Mouse (Mus musculus) urinary bladder, postnatal 36 days (tissue): Measurements from ENCODE around the gene Fam102a.

Experiments used
- DNase-seq, 2 experiments: peaks; one replicate each; pipeline ENCODE4 v3.0.0; 2022; ENCODE audit warnings: low spot score in 2 of 2, mixed read lengths in 1 of 2

Fam102a gene

DNA sequence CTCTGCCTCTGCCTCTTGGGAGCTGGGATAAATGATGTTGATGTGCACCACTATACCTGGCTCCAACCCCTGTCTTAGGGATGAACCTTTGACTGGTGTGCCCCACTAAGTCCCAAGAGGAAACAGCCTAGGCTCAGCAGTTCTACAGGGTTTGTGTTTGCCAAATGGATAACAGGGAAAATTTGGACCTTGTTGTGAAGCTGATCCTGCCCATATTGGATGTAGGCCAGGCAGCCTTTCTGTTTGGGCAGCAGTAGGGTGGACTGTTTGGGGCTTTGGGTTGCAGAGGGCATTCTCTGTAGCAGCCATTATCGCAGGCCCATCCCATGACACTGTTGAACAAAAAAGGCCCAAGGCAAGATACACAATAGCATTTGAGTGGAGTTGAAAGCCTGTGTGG is 11.8 kb downstream of the Fam102a start:
- DNase-seq, result no peak

DNA sequence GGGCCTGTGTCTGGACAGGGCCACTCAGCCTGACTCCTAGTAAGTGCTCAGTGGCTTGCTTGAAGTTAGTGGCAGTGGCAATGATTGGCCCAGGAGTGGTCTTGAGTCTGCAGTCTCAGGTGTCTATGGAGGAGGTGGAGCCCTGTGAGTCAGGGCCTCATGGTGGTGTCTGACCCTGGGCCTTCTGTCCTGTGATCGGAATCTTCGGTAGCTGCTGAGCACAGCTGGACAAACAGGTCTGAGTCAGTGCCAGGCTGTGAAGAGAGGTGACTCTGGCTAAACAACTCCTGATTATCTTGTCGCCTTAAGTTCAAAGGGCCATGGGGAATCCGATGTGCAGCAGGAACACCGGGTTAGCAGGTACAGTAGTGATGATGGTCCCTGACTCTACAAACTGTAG is 12.2 kb downstream of the Fam102a start:
- DNase-seq, result no peak

DNA sequence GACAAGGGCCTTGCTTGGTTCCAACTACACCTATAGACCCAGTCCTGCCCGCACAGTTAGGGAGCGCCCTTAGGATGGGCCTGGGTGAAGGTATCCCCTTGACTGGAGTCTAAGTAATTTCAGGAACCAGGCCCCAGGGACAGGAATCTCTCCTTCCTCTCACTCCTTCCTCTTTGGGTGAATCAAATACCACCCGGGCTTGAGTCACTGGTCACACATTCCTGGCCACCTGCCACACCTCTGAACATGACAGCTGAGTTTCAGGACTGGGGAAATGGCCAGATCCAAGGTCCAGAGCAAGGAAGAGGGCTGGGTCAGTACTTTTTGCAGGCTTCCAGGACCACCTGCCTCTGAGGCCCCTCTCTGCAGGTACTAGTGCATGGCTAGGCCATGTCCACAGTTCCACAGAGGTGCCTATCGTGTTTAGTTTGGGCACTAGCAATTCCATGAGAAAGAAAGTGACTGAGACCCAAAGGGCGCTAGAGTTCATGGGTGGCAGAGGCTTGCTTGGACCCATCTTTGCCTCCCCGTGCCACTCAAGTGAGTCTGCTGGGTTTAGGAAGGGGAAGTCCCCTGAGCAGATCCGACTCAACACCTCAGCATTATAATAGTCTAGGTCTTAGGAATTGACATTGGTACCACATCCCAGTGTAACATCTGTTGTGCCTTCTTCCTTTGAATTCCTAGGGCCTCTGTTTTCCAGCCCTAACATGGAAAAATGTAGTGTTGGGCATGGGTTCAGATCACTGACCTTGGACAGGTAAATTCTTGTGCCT is 13.0 kb downstream of the Fam102a start:
- DNase-seq, result peak in 1 of 2 experiments; percentile 40

DNA sequence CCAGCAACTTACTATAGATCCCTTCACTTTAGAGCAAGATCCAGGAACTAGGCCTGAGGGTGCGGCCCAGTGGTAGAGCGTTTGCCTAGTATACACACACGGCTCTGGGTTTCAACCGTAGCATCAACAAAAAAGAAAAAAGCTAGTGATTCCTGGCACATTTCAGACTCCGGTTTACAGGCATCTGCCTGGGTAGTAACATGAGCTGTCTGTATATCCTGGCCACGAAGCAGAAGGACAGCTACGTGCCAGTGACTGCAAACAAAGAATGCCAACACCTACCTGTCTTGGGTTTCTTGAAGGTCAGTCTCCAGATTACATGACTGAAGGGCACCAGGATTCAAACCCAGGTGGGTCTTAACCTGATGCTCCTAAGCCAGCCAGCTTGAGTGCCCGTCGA is 14.0 kb downstream of the Fam102a start:
- no peak for DNase-seq

DNA sequence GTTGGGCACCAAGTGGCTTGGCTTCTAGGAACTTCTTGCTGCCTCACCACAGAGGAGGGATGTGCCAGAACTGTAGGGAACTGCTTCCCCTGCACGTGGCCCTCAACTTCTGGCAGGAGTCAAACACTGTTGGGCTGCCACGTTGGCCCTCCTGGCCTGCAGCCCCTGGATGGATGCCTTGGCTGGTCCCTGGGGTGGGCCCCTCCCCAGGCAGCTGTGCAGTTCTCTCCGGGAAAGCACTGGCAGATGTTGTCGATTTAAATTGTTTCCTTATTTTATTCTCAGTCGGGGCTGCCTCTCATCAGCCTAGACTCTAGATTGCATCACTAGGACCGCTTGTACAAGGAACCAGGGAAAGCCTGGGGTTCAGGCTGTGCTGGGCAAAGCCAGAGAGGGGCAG is 14.6 kb downstream of the Fam102a start:
- DNase-seq, result peak in 1 of 2 experiments; percentile 83

DNA sequence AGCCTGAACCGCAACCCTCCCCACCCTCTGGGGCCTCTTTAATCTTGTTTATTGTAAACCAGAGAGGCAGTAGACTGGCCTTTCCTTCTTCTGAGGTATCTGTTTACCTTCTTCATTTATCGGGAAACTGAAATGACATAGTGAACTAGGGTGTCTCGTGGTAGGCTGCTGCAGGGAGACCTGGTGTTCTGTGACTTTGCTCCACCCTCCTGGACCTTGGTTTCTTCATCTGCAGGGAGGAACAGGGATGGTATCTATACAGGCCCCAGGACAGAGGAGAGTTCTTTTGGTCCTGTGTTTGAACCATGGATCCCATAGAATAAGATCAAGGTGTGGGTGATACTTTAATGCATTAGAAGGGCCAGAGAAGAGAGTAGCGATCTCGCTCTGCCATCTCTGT is 16.1 kb downstream of the Fam102a start:
- DNase-seq, result no peak

DNA sequence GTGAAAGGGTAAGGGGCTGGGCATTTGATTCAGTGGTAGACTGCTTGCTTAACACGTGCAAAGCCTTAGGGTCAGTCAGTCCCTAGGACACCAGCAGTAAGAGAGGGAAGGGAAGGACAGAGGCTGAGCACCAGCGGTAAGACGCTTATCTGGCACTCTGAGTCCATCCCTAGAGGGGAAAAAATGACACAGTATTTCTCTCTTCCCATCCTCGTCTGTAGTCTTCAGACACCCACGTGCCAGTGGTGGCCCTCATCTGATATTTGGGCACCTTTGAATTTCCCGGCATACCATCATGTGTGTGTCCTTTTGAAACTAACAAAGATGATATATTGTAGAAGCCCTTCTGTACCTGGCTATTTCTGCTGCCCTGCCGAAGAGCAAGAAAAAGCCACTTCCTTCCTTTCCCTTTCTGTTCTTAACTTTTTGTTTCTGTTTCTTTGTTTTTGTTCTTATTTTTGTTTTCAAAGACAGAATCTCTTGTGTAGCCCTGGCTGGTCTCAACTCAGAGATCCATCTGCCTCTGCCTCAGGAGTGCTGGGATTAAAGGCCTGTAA is 18.5 kb downstream of the Fam102a start:
- DNase-seq, result no peak

DNA sequence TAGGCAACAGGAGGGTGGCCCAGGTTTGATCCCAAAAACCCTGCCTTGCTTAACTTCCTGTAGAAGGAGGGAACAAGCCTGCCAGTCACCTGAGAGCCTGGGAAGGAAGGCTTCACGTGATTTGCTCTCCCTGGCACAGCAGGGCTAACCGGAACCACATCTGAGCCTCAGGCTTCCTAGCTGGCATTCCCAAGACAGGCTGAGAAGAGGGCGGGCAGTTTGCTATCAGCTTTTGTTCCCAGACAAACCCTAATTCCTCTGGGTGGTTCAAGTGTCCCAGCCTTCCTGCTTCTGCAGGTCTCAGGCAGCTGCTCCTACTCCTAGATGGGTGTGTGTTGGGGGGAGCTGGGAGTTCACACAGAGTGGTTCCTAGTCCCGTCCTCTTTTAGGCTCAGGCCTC is 20.4 kb downstream of the Fam102a start:
- no peak for DNase-seq

DNA sequence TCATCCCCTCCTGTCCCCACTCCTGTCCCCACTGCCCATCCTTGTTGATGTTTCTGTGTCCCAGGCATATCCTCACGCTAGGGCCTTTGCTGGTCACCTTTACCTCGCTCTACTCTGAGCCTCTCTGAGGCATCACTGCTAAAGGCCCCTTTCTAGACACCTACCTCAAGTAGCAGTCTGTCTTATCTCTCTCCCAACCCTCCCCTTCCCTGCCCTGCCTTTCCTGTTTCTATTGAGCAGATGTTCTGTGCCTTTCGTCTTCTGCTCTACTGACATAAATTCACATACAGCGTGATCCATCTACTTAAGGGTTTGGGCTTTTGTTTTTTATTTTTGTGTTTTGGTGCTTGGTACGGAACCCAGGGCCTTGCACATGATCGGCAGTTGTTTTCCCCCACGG is 20.9 kb downstream of the Fam102a start:
- no peak for DNase-seq

DNA sequence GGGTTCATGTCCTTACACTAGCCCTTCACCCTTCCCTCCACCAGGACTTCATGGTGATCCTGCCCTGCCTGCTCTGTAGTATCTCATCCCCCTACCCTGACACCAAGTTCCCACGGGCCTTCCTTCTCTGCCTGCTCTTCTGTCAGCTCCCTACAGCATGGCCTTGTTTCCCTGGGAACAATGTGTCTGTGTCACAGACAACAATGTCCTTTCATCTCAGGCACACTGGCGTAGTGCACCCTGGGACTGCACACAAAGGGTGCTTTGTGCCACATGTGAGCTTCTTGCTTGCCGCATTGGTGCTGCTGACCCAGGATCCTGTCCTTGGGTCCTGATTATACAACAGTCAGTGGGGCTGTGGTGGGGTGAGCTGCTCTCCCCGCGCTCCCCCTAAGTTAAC is 24.4 kb downstream of the Fam102a start:
- DNase-seq, result no peak

DNA sequence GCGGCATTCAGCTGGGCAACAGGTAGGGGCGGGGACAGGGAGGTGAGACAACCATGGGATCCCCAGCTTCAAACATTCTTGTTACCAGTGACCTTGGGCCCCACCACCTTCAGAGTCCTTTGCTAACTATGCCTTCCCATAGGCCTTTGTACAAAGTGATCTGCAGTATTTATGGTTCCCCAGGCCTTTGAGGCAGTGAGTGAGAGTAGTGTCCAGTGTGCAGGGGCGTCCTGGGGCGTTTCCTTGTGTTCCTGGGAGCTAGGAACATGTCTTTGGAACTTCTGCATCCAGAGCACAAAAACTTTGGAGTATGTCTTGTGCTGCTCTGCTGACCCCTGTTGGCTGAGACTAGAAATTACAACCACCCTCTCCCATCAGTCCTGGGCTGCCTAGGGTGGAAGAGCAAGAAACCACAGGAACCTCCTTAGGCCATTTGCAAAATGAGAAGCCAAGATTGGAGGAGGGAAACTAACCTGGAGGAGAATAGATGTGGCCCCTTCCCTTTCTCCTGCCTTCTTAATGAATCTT is 31.5 kb downstream of the Fam102a start:
- peak; percentile 58 to 63 for DNase-seq

DNA sequence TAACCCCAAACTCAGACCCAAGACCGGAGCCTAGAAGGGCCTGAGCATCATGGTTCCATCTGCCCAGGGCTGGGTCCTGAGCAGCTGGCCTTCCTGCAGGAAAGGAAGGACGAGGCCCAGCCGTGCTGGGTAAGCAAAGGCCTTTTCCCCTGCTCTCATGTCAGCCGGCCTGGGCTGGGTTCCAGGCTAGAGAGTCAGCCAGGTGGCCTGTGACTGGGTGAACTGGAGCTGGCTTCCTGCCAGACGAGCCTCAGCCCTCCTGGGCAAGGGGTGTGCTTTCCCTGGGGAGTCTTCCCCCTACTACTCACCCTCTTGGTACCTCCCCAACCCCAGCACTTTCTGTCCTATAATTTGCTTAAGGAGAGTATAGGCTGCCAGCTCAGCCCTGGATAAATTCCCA is 33.0 kb downstream of the Fam102a start:
- DNase-seq, result no peak

DNA sequence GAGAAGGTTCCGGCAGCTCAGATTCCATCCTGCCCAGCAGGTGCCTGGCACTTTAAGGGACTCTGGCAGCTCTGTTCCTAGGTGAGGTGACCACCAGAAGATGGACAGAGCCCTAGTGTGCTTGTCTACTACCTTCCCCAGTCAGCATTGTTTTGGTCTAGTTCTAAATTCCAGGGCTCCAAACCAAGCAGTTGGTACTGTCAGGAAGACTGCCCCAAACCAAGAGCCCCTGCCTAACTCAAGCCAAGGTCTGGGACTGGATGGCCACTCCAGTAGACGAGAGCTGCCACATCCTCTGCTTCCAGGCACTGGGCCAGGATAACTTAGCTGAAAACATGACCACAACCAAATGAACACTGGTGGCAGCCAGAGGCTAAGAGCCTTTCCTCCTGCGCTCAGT is 33.8 kb downstream of the Fam102a start:
- DNase-seq, result no peak

DNA sequence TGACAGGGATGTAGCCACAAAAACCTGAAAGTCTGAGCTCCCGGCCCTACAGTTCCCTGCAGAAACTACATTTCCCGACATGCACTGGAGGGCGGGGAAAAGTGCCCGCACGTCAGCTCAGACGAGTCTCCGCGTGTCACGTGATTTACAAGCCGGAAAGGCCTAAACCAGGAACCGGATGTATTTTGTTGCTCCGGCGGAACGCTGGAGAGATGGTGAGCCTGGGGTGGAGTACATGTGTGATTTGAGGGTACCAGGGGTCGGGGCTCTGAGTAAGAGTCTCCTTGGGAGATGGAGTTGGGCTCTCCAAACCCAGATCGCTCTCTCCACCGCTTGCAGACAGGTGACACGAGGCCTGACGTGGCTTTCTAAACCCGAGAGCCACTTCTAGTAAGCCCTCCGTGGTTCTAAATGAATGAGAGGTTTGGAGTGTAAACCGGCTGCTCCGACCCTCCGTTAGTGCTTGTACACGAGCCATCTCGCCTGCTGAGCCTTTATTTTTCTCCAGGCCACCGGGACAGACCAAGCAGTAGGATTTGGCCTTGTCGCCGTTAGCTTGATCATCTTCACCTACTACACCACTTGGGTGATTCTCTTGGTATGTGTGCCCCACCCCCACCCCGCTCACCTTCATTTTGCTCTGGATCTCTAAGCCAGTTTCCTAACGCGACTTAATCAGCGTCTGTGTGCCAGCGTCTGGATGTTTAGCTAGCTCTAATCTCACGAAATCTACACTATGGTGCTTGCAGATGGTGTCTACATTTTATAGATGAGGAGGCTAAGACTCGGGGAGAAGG is 35.8 kb downstream of the Fam102a start, which contains the start of gene Dpm2:
Dpm2 (plus strand) TSS at position 161 of the 797 bp plus-strand sequence.
- DNase-seq, result peak; percentile 81 to 91

DNA sequence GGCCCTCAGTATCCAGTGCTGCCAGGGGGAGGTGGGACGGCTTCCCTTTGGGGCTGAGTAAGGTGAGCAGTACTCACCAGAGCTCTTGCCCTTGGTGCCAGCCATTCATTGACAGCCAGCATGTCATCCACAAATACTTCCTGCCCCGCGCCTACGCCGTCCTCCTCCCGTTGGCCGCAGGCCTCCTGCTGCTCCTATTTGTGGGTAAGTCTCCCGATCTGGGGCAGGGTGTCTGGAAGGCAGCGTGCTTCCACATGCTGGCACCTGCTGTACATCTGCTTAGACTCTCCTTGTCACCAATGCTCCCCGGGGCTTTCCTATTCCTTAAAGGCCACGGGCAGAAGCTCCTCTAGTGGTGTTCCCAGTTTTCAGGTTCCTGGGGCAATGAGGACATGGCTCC is 37.1 kb downstream of the Fam102a start:
- no peak for DNase-seq

DNA sequence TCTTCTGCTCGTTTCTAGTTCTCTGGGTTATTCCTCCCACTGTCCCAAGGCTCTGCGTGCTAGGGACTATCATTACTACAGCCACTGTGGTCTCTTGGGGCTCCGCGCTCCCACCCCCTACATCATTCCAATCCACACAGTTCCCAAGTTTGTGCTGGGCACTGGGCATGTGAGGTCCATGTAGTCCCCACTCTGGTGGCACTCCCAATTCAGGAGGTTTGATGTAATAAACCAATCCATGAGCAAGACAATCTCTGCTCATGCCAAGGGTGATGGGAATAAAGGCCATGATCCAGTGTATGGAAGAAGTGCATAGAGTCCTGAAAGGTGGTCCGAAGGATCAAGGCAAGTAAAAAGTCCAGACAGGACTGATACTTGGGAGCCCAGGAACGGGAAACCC is 39.4 kb downstream of the Fam102a start, which contains the start of gene Pip5kl1:
Pip5kl1 (plus strand) TSS at position 301 of the 400 bp plus-strand sequence.
- no peak for DNase-seq

DNA sequence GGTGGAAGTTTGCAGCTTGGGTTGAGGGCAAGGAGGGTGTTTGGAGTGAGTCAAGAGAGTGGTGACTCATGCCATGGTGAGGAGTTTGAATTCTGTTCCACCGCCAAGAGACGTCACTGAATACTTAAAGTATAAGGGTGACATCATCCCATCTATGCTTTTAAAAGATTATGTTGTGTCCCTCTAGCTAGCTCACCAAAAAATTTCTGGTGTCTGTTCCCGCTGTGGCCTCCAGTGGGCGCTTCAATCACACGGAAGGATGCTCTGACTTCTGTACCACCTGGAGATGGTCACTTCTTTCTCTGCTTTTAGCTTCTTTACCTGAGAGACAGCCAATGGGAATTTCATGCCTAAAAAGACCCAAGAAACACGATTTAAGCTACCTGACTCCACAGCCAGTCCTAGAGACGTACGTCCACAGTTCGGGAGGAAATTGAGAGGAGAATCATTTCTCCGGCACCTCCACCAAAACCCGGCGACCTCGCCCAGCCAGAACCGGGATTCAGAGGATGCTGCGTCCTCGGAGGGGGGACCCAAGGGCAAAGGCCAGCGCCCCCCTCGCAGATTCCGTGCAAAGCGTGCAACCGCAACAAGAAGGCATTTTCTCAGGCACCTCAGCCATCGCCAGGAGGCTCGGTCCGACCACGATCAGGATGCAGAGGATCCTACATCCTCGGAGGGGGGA is 39.9 kb downstream of the Fam102a start:
- DNase-seq, result peak in 1 of 2 experiments; percentile 40

DNA sequence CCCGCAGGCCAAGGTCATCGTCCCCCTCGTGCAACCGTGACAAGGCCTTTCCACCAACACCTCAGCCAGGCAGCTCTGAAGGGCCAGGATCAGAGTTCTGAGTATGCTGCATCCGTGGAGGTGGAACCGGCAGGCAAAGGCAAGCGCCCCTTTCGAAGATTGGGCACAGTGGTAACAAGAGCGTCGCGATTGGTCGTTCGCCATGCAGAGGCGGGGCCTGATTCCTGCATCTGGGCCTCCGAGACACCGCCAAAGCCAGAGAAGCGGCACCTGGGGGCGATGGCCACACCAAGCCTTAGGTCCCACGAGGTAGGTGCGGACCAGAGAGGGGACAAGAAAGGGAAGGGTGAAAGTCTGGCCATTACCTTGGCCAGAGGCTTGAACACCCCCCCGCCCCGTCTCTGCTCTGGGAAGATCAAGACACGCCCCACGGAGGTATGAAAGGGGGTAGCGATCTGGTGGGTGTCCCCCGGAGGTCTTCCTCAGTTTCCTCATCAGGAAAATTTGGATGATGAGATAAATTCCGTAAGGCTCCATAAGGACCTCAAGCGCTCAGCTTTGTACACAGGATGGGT is 40.5 kb downstream of the Fam102a start, which contains the start of gene 9430097D07Rik:
9430097D07Rik (minus strand) TSS at position 99 of the 575 bp plus-strand sequence.
- DNase-seq, result no peak

DNA sequence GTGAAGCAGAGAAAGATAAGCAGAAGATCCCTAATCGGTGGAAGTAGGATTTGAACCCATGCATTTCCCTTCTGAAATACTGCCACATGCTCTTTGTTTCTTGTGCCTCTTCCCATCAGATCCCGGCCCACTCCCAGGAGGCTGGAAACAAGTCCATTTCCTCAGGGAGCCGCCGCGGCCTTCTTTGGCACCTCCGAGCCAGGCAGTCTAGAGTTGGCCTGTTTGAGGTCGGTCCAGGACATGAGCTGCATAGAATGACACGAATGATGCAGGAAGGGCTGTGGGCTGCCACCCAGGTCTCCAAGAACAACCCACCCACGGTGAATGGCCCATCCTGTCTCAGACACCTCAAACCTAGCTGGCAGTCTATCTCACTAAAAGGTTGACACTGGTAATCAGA is 41.4 kb downstream of the Fam102a start:
- DNase-seq, result no peak

DNA sequence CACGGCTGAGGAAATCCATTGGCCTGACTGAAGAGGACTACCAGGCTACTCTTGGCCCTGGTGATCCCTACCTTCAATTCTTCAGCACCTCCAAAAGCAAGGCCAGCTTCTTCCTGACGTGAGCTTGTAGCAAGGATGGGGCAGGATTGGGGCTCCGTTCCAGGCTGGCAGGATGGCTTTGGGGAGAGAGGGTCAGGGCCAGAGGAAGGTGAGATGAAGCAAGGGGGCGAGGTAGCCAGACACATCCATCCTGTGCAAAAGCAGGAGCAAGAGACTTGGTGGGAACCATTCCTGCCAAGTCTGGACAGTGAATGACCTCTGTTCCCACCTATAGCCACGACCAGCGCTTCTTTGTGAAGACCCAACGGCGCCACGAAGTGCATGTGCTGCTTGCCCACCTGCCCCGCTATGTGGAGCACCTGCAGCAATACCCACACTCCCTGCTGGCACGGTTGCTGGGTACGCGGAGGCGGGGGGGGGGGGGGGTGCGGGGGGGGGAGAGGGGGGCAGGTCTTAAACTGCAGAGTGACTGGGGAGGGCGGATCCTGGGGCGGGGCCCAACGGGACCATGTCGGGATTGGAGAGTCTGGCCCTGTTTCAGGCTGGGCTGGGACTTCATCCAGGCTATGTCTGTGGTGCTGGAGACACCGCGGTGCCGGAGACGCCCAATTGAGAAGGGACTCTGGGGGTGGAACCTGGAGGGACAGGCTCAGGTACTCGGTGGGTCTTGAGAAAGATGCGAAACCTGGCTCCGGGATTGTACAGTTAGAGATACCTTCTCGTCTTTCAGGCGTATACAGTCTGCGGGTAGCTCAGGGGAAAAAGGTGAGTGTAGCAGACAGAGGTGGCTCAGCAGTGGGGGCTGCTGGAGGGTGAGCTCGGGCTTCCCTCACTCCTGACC is 43.3 kb downstream of the Fam102a start:
- peak in 1 of 2 experiments; percentile 41 for DNase-seq
